Comparison of ENCODE assay signal across 8 mouse cellular contexts in genomic region chr8:8992461-8993032, GRCm38 (mm10).
DNase-seq lines count a peak whose midpoint lies in the region; ATAC-seq lines count a peak whose summit lies in the region.

No protein-coding gene starts in this region.

- H3K27me3 ChIP-seq in hindbrain, embryonic 15.5 days = no peaks in the 10 kb centered on the region

- 3% methylated on average over 11 of the region's 11 CpGs for WGBS in hindbrain, embryonic 15.5 days

- peak; percentile 80 for DNase-seq in ZHBTc4 (ENCODE audit: low read depth, low spot score)
- DNase-seq in cerebellum, postnatal 14 days = peak; percentile 87 to 95
- peak; percentile 80 to 86 for DNase-seq in frontal cortex, postnatal 36 days (ENCODE audit: low spot score in 2 of 2)
- peak; percentile 69 to 70 for DNase-seq in layer of hippocampus, postnatal 36 days
- DNase-seq in lung, postnatal 36 days = peak; percentile 88
- DNase-seq in right cerebral cortex, postnatal 14 days = peak; percentile 91

- no peak overlapping the region for H3K4me3 ChIP-seq in hindbrain, embryonic 15.5 days

- no peak overlapping the region for H3K9ac ChIP-seq in hindbrain, embryonic 15.5 days

- no peaks in the 10 kb centered on the region for H3K36me3 ChIP-seq in hindbrain, embryonic 15.5 days

- H3K27ac ChIP-seq in hindbrain, embryonic 15.5 days (replicated peaks) = peak overlapping the region; percentile 41

- H3K4me2 ChIP-seq in hindbrain, embryonic 15.5 days = peak overlapping the region; percentile 32

- H3K9me3 ChIP-seq in hindbrain, embryonic 15.5 days = no peaks in the 10 kb centered on the region

- peaks cover 32% of the 10 kb centered on the region for H3K4me1 ChIP-seq in hindbrain, embryonic 15.5 days (replicated peaks)

- no peak for ATAC-seq in hindbrain, embryonic 15.5 days (ENCODE audit: low FRiP score, low read depth)
- ATAC-seq in erythroid progenitor cell, adult 5-6 weeks (replicated peaks; ENCODE audit: low FRiP score, poor library complexity, severe bottlenecking) = no peak
